Mouse (Mus musculus) thymus, adult 2 months (tissue): ENCODE data around the gene Slc9a3r2.

Experiments
- CTCF ChIP-seq: fragments of 200-500 bp; IDR thresholded peaks from 2 replicates; pipeline ENCODE4 v1.5.1; 2012; ENCODE audit warnings: mild to moderate bottlenecking, control low read depth, low read length, moderate library complexity, borderline replicate concordance; ENCODE audit not compliant: control insufficient read depth, poor library complexity, insufficient read depth; ENCODE audit errors: extremely low read depth
- POLR2A ChIP-seq: fragments of 200-500 bp; IDR thresholded peaks from 2 replicates; pipeline ENCODE4 v1.6.1; 2012; ENCODE audit warnings: mild to moderate bottlenecking, low read length, control low read depth, moderate library complexity; ENCODE audit not compliant: control insufficient read depth, poor library complexity, insufficient read depth; ENCODE audit errors: extremely low read depth

DNA sequence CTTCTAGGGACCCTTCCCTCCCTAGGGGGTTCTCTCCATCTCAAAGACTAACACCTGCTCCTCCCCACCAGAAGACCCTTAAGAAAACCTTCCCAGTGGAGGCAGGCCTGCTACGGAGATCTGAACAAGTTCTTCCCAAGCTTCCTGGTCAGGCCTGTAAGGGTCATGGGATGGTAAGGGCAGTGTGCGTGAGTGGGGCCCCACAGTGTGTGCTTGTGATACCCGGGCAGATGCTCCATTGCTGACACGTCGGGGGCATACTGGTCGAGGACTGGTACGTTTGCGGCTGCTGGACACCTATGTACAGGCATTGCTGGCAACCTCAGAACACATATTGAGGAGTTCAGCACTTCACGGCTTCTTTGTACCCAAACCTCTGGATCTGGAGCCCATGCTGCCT is 48.6 kb upstream of the Slc9a3r2 start:
- TF ChIP-seq POLR2A (no peak), CTCF (no peak)
